Mouse (Mus musculus): ENCODE data around the gene Phf10.
"Not testable (repeated sequence)": the region's sequence is repeated elsewhere in the genome, so short reads cannot be mapped to it uniquely, and the experiment has no call there.

Phf10 gene

DNA sequence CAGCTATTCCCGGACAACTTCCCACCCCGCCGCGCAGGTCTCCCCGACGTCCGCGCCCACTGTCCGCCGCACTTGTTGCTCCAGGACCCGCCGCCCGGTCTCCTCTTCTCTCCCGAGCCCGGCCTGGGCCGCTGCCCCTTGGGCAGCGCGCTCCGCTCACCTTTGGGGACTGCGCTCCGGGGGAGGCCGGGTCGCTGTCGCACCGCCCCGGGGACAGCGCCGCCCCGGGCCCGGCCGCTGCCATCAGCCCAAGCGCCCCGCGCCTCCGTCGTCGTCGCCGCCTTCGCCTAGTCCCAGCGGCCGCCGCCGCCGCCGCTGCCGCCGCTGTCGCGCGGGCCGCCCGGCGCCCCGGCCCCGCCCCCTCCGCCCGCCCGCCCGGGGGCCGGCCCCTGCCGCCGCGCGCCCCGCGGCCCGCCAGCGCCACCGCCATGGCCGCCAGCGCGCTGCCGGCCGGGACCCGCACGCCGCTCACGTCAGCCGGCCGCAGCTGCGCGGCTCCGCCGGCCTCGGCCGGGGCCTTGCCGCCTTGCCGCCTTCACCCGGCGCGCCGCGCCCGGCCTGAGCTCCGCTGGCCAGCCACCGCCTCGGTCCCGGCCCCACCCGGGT lies at the start of gene Phf10:
TSS of gene Phf10 (minus strand) at position 323 of the 606 bp plus-strand sequence.
- DNase-seq: not testable (repeated sequence)

DNA sequence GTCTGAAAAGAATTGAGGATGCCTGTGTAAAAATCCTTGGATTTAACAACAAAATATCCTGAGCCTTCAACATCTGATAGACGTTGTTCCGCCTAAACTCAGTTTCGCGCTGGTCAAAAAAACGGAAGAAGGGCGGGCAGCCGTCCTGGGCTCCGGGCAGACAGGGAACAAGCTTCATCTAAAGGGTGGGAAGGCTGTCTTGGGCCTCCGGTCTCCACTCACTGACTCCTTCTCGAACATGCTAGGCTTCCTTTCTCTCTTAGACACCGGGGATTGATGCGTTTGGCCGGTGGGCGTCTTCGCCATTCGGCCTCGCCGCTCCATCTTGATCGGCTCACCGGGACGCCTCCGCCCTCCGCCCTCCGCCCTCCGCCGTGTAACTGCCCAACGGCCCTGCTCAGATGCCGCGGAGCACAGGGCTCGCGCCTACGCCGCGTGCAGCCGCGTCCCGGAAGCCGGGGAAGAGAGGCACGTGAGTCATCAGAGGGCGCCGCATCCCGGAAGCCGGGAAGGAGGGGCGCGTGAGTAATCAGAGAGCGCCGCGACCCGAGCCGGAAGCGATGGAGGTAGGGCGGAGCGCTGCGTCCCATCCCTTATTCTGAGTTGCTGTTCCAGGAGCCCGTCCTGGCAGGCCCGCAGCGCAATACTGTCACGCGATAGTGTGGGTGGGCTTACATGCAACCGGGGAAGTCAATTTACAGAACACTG lies 48.8 kb upstream of the Phf10 start, which contains the start of gene Gm3435:
TSS of gene Gm3435 (plus strand) at position 471 of the 708 bp plus-strand sequence.
- DNase-seq: not testable (repeated sequence)

DNA sequence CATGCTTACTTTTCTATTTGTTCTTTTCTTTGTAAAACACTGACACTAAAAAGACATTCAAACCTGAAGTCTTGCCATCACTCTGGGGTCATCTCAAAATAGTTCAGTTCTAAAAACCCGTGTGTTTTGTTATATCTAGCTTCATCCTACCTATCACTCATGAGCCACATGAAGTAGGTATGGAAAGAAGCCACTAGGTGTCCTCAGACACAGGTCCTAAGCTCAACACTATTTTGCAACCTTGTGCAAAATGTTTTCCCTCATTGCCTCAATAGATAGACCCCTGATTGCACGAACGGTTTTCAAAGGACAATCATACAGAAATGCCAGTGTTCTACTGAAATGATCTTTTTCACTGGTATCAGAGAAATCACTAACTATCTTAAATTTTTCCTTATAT lies 48.0 kb upstream of the Phf10 start:
- DNase-seq: not testable (repeated sequence)

DNA sequence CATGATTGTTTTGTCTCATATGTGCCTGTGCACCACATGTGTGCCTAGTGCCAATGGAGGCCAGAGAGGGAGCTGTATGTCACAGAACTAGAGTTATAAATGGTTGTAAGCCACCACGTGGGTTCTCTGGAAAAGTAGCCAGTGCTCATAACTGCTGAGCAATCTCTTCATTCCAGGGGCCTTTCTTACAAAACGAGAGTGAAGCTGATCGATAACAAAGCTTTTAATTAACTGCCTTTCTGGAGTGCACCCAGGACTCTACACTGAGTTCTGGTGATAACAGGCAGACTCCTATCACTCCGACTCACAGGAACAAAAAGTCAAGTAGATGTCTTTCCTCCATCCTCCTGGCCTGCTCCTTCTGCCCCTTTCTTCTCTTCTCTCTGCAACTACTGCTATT lies 39.0 kb upstream of the Phf10 start:
- not testable (repeated sequence) for DNase-seq

DNA sequence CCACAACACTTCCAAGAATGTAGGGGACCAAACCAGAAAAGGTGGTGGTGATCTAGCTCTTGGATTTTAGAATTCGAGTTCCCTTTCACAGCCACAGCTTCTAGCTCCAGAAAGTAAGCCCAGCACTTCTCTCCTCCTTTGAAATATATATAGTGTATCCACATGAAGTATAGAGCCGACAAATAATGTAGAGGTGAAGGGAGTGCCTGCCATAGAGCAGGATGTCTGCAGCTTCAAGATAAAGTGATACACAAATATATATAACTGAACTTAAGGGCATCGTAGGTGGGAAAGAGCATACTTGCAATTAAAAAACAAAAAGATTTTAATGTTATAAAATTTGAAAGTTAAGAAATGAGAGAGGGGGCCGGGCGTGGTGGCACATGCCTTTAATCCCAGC lies 33.1 kb upstream of the Phf10 start:
- DNase-seq: not testable (repeated sequence)

DNA sequence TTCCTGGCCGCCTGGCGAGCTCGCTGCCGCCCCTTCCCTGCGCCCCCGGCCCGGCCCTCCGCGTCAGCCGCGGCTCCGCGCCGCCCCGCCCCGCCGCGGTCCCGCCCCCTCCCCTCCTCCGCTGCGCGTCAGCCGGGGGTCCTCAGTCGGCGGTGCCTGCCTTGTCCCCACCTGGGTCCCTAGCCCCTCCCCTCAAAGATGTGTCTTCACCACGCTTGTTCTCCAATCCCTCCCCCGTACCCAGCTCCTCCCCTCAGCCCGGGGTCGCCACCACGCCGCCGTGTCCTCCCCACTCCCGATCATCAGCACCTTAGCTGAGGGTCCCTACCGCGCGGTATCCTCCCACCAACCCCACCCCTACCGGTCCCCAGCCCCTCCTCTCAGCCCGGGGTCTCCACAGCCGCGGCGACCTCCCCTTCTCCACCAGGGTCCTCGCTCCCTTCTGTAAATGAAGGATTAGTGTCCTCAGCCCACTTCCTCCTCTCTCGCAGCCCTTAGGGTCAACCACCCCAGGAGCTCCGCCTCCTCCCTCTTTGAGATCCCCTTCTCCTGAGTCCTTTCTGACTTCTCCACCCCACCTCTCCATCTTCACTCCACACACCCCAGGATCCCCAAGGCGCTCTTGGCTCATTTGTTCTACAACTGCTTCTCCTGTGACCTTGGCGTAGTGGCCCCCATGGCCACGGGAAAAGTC lies 32.2 kb upstream of the Phf10 start:
- not testable (repeated sequence) for DNase-seq

DNA sequence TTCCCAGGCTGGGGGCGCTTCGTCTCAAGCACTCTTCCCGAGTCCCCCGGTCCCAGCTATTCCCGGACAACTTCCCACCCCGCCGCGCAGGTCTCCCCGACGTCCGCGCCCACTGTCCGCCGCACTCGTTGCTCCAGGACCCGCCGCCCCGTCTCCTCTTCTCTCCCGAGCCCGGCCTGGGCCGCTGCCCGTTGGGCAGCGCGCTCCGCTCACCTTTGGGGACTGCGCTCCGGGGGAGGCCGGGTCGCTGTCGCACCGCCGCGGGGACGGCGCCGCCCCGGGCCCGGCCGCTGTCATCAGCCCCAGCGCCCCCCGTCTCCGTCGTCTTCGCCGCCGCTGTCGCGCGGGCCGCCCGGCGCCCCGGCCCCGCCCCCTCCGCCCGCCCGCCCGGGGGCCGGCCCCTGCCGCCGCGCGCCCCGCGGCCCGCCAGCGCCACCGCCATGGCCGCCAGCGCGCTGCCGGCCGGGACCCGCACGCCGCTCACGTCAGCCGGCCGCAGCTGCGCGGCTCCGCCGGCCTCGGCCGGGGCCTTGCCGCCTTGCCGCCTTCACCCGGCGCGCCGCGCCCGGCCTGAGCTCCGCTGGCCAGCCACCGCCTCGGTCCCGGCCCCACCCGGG lies 31.6 kb upstream of the Phf10 start:
- DNase-seq: not testable (repeated sequence)

DNA sequence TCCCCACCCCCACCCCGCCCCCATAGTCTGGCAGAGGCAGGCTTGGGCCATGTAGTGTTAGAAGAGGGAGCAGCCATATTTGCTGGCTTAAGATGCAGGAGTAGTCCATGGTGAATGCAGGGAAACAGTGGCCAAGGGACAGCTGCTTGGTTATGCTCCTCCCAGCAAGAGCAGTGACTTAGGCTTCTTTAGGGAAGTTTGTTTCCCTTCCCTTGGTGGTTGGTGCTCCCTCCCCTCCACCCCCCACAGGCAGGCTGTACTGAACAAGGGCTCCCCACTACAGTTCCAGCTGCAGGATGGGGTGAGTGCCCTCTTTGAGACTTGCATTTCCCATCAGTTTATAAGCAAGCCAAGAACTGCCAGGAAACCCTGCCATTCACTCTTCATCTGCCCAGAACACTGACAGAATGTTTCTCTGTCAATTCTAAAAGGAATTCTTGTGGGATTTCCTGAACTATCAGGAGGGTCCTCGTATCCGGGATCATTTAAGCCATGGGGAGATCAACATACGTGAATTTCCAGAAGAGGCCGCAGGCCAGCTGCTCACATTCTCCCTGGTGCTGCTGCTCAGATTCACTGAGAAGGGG lies 29.1 kb upstream of the Phf10 start:
- DNase-seq: peak; percentile 38

DNA sequence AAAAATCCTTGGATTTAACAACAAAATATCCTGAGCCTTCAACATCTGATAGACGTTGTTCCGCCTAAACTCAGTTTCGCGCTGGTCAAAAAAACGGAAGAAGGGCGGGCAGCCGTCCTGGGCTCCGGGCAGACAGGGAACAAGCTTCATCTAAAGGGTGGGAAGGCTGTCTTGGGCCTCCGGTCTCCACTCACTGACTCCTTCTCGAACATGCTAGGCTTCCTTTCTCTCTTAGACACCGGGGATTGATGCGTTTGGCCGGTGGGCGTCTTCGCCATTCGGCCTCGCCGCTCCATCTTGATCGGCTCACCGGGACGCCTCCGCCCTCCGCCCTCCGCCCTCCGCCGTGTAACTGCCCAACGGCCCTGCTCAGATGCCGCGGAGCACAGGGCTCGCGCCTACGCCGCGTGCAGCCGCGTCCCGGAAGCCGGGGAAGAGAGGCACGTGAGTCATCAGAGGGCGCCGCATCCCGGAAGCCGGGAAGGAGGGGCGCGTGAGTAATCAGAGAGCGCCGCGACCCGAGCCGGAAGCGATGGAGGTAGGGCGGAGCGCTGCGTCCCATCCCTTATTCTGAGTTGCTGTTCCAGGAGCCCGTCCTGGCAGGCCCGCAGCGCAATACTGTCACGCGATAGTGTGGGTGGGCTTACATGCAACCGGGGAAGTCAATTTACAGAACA lies 17.4 kb upstream of the Phf10 start, which contains the start of the genes 9030025P20Rik and Gm3417:
TSS of gene 9030025P20Rik (plus strand) at position 107 of the 677 bp plus-strand sequence.
TSS of gene Gm3417 (minus strand) at position 429 of the 677 bp plus-strand sequence.
- DNase-seq: not testable (repeated sequence)

DNA sequence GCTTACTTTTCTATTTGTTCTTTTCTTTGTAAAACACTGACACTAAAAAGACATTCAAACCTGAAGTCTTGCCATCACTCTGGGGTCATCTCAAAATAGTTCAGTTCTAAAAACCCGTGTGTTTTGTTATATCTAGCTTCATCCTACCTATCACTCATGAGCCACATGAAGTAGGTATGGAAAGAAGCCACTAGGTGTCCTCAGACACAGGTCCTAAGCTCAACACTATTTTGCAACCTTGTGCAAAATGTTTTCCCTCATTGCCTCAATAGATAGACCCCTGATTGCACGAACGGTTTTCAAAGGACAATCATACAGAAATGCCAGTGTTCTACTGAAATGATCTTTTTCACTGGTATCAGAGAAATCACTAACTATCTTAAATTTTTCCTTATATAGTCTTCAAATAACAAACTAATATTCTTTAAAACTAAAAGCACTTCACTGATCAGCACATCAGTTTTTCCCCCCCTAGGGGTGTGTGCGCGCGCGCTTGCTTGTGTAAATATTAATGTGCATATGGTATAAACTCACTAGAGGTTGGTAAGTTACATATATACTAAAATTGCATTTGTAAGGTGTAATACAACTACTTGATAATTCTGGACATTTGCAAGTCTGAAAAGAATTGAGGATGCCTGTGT lies 16.8 kb upstream of the Phf10 start:
- DNase-seq: not testable (repeated sequence)

DNA sequence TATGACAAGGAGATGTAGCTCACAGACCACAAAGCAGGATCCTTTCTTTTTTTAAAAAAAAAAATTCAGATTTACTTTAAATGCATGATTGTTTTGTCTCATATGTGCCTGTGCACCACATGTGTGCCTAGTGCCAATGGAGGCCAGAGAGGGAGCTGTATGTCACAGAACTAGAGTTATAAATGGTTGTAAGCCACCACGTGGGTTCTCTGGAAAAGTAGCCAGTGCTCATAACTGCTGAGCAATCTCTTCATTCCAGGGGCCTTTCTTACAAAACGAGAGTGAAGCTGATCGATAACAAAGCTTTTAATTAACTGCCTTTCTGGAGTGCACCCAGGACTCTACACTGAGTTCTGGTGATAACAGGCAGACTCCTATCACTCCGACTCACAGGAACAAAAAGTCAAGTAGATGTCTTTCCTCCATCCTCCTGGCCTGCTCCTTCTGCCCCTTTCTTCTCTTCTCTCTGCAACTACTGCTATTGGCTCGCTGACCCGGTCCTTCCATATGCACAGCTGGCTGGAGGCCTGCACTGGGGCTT lies 7.4 kb upstream of the Phf10 start:
- not testable (repeated sequence) for DNase-seq

DNA sequence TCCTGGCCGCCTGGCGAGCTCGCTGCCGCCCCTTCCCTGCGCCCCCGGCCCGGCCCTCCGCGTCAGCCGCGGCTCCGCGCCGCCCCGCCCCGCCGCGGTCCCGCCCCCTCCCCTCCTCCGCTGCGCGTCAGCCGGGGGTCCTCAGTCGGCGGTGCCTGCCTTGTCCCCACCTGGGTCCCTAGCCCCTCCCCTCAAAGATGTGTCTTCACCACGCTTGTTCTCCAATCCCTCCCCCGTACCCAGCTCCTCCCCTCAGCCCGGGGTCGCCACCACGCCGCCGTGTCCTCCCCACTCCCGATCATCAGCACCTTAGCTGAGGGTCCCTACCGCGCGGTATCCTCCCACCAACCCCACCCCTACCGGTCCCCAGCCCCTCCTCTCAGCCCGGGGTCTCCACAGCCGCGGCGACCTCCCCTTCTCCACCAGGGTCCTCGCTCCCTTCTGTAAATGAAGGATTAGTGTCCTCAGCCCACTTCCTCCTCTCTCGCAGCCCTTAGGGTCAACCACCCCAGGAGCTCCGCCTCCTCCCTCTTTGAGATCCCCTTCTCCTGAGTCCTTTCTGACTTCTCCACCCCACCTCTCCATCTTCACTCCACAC lies 583 bp upstream of the Phf10 start:
- not testable (repeated sequence) for DNase-seq

DNA sequence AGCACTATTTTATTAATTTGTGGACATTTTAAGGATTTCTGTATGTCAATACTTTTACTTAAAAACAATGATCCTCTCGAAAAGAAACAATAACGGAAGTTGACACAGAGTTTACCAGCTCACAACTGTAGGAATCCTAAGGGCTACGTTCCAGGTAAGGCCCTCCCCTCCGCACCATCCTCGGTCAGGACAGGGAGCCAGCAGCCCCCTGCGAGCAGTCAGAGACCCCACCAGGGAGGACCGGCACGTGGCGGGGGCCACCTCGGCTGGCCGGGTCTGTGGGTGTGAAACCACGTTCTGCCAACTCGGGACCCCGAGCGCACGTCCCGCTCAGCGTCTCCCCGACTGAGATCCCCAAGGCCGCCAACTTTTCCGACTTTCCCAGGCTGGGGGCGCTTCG lies 553 bp downstream of the Phf10 start:
- no peak for DNase-seq

DNA sequence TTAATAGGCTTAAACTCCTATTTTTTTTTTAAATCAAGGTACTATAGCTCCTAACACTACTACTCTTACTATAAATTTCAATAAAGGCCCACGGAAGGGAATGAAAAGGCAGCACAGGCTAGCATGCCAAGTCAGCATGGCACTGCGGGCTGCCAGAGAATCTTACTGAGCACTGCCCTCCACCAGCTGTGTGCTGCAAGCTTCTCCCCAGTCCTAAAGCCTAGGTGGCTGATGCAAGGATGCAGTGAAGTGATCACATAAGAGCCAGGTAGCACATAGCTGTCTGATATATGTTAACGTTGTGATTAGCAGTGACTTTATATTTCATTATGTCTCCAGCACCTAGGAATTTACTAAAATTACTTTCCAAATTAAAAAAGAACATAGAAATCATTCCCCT lies 1.1 kb downstream of the Phf10 start:
- no peak for DNase-seq

DNA sequence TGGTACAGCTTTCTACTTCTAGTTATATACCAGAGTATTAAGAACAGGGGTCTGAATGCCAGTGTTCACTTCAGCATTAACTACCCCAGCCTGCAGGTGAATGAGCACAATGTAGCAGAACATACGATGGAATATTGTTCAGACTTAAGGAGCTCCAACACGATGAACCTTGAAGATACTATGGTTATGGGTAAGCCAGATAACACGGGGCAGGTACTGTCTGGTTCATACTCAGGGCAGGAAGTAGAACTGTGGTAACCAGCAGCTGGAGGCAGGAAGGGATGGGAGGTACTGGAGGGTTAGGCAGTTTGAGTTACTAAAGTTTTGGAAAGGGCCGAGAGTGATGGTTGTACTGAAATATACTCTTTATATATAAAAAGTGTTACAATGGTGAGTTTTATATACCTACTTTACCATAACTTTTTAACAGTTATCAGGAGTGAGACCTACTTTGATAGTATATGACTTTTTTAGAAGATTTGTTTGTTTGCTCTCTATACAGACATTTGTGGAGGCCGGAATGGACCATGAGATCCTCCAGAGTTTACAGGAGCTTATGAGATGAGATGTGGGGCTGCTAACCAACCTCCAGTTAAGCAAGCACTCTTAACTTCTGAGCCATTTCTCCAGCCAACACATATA lies 2.3 kb downstream of the Phf10 start:
- DNase-seq: no peak

DNA sequence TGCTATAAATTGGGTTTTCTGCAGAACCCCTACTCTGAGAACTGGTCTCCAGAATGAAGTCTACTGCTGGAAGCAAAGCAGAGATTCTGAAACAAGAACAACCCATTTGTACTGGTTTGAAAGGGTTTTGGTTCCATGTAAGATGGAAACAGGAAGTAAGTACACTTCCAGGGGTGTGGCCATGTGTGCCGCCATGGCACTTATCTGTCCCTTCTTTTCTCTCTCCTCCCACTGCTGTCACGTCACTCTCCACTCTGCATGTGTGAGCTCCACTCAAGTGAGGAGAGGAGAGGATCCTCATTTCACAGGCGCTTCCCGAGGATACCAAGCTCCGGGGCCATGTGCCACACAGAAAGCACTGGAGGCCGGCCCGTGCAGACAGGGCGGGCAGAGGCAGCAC lies 7.6 kb downstream of the Phf10 start:
- DNase-seq: no peak

DNA sequence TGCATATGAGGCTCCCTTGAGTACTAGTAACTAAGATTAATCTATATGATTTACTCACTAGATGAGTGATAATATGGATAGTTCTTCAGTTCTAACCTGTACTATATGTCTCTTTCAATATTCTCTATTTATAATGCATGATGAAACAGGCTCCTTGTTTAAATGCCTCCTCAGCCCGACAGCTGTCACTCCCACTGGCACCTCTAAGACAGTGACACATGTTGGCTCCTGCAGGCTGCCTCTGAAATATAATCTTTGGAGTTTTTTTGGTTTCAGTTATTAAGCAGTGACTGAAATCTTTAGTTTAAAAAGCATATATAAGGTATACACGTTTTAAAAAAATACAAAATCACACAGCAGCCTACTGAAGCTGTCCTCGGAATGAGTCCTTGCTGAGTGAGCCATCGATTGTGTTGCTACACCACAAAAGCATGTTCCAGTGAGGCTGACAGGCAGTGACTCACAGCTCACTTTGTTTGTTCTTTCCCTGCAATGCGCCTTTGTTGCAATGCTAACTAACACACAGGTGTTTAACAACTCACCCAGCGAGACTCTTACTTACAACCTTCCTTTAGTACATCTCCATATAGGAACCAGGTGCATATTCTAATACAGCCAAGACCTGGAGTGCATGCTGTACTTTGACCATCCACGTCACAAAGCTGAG lies 11.8 kb downstream of the Phf10 start:
- no peak for DNase-seq

DNA sequence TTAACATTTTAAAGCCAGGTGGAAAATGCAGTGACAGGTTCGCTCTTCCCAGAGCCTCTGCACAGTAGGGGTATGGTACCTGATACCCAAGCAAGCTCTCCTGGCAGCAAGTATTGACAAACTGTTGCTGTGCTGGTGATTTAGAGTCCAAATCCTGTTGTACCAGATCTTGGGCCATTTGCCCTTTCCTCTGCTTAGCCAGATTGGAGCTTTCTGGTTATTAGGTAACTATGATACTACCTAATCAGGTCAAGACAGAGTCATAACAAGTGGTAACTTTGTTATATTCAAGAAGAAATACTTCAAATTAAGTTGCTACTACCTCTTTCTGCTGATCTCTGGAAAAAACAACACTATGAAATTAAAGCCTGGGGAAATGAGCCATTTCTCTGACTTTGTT lies 16.5 kb downstream of the Phf10 start:
- DNase-seq: no peak

DNA sequence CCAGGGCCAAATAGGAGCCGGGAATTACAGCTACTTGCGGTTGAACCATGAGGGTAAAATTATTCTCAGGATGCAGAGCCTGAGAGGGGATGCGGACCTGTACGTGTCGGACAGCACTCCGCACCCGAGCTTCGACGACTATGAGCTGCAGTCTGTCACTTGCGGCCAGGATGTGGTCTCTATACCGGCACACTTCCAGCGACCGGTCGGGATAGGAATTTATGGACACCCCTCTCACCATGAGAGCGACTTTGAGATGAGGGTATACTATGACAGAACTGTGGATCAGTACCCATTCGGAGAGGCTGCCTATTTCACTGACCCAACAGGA lies 17.4 kb downstream of the Phf10 start:
- DNase-seq: no peak

Data from layer of hippocampus, adult 9-11 months (tissue).